Mouse (Mus musculus) stomach, embryonic 14.5 days (tissue): ENCODE measurements at regions not wholly inside any gene's neighbourhood (a gene's known extent, or its start where the extent isn't known, plus 50 kb on each side); places are given as distances from the start of the nearest gene placed in this dataset.

Experiments used
- ATAC-seq: fragments of 200-750 bp; cut with Nextera tagmentation; 2 replicates; pipeline ENCODE4 v1.8.0; 2017; ENCODE audit warnings: low read depth, moderate TSS enrichment; ENCODE audit not compliant: insufficient number of reproducible peaks, insufficient read depth, low FRiP score
- H3K27ac ChIP-seq: fragments of 300-500 bp; sonication (generic); 2 replicates; pipeline ENCODE4 v1.5.1; 2014; ENCODE audit warnings: mild to moderate bottlenecking, low read length, moderate library complexity, mixed read lengths
- H3K27me3 ChIP-seq: fragments of 300-500 bp; sonication (generic); 2 replicates; pipeline ENCODE4 v1.6.1; 2014; ENCODE audit warnings: low read length, control low read depth, mixed read lengths; ENCODE audit not compliant: control insufficient read depth, insufficient read depth
- H3K36me3 ChIP-seq: fragments of 300-500 bp; sonication (generic); 2 replicates; pipeline ENCODE4 v1.6.1; 2014; ENCODE audit warnings: mild to moderate bottlenecking, control low read depth, low read length, moderate library complexity, mixed read lengths; ENCODE audit not compliant: control insufficient read depth, insufficient read depth
- H3K4me1 ChIP-seq: fragments of 300-500 bp; sonication (generic); 2 replicates; pipeline ENCODE4 v1.6.1; 2014; ENCODE audit warnings: low read length, control low read depth, mixed read lengths; ENCODE audit not compliant: control insufficient read depth, insufficient read depth
- H3K4me2 ChIP-seq: fragments of 300-500 bp; sonication (generic); replicated peaks from 2 replicates; pipeline ENCODE4 v1.6.1; 2014; ENCODE audit warnings: low read depth, low read length, control low read depth
- H3K4me3 ChIP-seq: fragments of 300-500 bp; sonication (generic); 2 replicates; pipeline ENCODE4 v1.5.1; 2014; ENCODE audit warnings: low read depth, low read length, control low read depth
- H3K9ac ChIP-seq: fragments of 300-500 bp; sonication (generic); replicated peaks from 2 replicates; pipeline ENCODE4 v1.6.1; 2014; ENCODE audit warnings: low read depth, mild to moderate bottlenecking, control low read depth, low read length, moderate library complexity, mixed read lengths
- H3K9me3 ChIP-seq: fragments of 300-500 bp; sonication (generic); 2 replicates; pipeline ENCODE4 v1.6.1; 2016; ENCODE audit warnings: low read depth, low read length, control low read depth; ENCODE audit not compliant: control insufficient read depth
- WGBS: fragments of 180-500 bp; shearing (Covaris S2); extraction: QIAGEN DNeasy Blood & Tissue Kit; methylation state at CpG from one replicate; pipeline ENCODE4 v1.1.7; 2014; 5-methylcytosine and 5-hydroxymethylcytosine counted together

DNA sequence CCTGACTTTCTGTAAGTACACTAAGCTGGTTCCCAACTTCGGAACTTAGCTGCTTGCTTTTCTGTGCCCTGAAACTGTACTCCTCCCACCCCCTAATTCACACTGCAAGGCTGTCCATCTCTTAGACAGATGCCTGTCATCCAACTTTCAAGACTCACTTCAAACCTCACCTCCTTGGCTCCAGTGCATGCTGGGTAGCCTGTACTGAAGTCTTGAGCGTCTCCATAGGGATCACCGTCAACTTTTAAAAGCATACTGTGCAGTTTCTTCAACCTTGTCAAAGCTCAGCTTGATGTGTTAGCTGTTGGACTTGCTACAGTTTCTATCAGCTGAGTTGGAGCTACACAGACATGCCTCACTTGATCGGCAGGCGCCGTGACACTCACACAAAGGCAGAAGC, 126.5 kb upstream of the Tut7 start:
- no peaks in the 10 kb centered on the region for H3K27me3 ChIP-seq
- no peaks in the 10 kb centered on the region for H3K9me3 ChIP-seq
- WGBS: 88% methylated on average over 6 of the region's 6 CpGs
- no peaks in the 10 kb centered on the region for H3K4me1 ChIP-seq
- ATAC-seq: no peak
- no peak overlapping the region for H3K4me3 ChIP-seq
- no peaks in the 10 kb centered on the region for H3K36me3 ChIP-seq
- H3K27ac ChIP-seq: no peak overlapping the region
- H3K4me2 ChIP-seq: no peak overlapping the region
- H3K9ac ChIP-seq: no peak overlapping the region

DNA sequence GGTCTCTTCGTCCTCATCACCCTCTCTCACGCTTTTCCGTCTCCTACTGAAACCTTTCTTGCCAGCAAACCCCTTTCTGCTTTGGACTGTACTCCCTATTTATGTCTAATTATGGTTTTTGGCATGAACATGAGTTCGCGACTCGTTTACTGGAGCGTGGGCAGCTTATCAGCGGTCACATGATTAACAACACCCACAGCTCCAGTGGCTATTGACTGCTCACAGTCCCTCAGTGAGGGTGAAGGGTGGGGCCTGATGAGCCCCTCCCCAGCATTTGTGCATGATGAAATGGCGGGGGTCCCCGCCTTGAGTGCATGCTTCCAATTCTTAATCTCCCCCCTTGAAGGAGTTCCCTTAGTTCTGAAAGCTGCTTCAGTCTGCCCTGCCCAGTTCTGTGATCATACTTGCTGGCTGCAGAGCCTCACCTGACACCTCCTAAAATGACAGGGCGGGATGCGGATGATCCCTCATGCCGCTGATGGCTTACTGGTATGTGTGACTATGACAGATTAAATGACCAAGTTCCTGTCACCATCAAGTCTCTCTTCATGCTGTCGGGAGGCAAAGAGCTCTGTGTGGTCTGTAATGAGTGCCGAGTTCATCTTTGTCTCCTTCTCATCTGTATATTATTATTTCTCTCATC, 125.7 kb upstream of the Tut7 start:
- Histone ChIP-seq H3K27me3 (no peaks in the 10 kb centered on the region), H3K4me2 (no peak overlapping the region), H3K4me3 (no peak overlapping the region), H3K4me1 (no peaks in the 10 kb centered on the region), H3K9me3 (no peaks in the 10 kb centered on the region), H3K36me3 (no peaks in the 10 kb centered on the region), H3K9ac (no peak overlapping the region), H3K27ac (no peak overlapping the region)
- WGBS: 79% methylated on average over 15 of the region's 15 CpGs
- ATAC-seq: no peak

DNA sequence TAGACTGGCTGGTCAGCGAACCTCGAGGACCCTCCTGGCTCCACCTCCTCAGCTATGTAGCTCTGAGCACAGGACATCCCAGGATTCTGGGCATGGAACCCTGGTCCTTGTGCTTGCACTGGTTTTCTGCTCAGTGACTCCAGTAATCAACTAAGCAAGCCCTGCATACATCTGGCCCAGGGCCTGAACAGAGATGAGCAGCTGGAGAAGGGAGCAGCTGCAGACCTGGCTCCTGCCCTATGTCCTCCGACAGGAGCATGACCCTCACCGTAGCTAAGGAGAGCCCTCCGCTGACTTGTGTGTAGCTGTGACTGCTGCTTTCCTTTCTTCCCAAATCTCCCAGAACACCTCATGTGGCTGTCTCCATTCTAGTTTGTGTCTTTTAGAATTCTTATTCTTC, 124.5 kb upstream of the Tut7 start:
- Histone ChIP-seq H3K4me1 (no peaks in the 10 kb centered on the region), H3K9ac (no peak overlapping the region), H3K4me2 (no peak overlapping the region), H3K27me3 (no peaks in the 10 kb centered on the region), H3K27ac (no peak overlapping the region), H3K9me3 (no peaks in the 10 kb centered on the region), H3K4me3 (no peak overlapping the region), H3K36me3 (no peaks in the 10 kb centered on the region)
- ATAC-seq: no peak
- 61% methylated on average over 5 of the region's 5 CpGs for WGBS

DNA sequence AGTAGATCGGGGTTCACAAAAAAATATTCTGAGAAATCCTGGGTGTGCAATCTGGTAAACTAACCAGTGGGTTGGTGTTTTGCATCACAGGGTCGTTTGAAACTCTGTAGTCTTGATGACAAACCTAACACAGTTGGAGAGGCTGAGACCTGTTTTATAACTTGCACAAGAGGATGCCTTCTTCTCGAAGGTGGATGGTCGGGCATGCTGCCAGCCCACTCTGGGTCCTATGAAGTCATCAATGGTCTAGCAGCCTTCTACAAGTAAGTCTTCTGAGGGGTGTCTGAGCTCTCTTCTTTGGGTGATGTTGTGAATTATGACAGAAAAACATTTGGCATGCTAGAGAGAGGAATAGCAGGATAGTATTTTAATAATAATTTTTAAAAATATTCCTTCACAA, 123.6 kb upstream of the Tut7 start:
- Histone ChIP-seq H3K9ac (no peak overlapping the region), H3K27me3 (no peaks in the 10 kb centered on the region), H3K4me1 (no peaks in the 10 kb centered on the region), H3K36me3 (no peaks in the 10 kb centered on the region), H3K4me3 (no peak overlapping the region), H3K27ac (no peak overlapping the region), H3K4me2 (no peak overlapping the region), H3K9me3 (no peaks in the 10 kb centered on the region)
- 71% methylated on average over 4 of the region's 4 CpGs for WGBS
- no peak for ATAC-seq

DNA sequence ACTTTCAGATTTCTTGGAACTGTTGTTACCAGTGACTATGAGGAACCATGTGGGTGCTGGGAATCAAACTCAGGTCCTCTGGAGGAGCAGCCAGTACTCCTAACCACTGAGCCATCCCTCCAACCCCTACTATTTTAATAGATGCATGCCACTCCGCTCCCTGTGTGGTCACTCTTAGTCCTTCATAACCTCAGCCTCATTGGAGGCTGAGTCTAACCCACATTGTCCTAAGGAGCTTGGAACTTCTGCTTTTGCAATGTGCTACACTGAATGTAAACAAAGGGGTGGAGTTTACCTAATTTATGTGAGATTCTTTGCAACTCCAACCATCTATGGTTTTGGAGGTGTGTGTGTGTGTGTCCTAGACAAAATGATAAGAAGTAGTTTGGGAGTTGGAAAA, 122.7 kb upstream of the Tut7 start:
- Histone ChIP-seq H3K4me2 (no peak overlapping the region), H3K27me3 (no peaks in the 10 kb centered on the region), H3K27ac (no peak overlapping the region), H3K9ac (no peak overlapping the region), H3K4me1 (no peaks in the 10 kb centered on the region), H3K4me3 (no peak overlapping the region), H3K36me3 (no peaks in the 10 kb centered on the region), H3K9me3 (no peaks in the 10 kb centered on the region)
- no peak for ATAC-seq
- 95% methylated on average over 1 of the region's 1 CpGs for WGBS

DNA sequence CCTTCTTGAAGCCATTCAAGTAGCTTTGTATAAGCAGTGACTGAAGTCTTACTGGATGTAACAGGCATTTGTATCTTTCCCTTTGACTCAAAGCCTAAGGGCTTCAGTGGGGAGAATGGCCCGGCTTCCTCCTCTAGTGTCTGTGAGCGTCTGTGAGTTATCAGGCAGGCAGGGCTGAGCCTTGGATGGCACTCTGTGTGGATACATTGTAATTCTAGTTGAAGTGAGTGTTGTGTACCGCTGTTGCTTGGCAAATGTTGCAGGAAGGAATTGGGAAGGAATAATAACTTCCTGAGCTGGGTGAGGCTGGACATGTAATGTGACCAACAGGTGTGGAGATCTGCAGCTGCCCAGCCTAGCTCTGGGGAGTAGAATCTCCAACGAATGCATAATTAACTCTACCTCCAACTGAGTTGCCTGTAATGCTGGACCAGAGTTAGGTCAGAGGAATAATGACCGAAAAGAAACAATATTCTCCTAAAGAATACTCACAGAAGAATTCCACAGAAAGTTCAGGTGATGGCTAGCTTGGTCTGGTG, 120.7 kb upstream of the Tut7 start:
- WGBS: 60% methylated on average over 5 of the region's 5 CpGs
- Histone ChIP-seq H3K27me3 (no peaks in the 10 kb centered on the region), H3K27ac (no peak overlapping the region), H3K4me1 (no peaks in the 10 kb centered on the region), H3K4me2 (no peak overlapping the region), H3K9me3 (no peaks in the 10 kb centered on the region), H3K36me3 (no peaks in the 10 kb centered on the region), H3K4me3 (no peak overlapping the region), H3K9ac (no peak overlapping the region)
- ATAC-seq: no peak

DNA sequence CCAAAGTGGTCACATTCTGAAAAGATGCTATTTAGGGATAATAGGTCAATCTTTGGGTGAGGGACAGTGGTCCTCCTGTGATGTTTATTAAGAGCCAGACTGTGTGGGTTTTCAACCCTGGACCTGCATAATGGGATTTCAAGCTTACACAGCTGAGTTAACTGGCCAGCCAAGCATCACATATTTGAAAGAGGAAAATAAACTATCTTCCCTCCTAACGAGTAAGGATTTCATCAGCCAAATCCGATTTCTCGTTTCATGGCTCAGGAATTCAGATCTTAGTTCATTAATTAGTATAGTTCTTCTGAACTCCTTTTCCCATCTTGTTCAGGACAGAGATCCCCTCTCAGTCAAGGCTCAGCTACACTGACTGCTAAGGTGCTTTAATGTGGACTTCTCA, 120.1 kb upstream of the Tut7 start:
- no peak for ATAC-seq
- no peaks in the 10 kb centered on the region for H3K4me1 ChIP-seq
- 82% methylated on average over 3 of the region's 3 CpGs for WGBS
- H3K9me3 ChIP-seq: no peaks in the 10 kb centered on the region
- H3K27me3 ChIP-seq: no peaks in the 10 kb centered on the region
- H3K4me2 ChIP-seq: no peak overlapping the region
- H3K4me3 ChIP-seq: no peak overlapping the region
- no peak overlapping the region for H3K27ac ChIP-seq
- H3K36me3 ChIP-seq: no peaks in the 10 kb centered on the region
- H3K9ac ChIP-seq: no peak overlapping the region

DNA sequence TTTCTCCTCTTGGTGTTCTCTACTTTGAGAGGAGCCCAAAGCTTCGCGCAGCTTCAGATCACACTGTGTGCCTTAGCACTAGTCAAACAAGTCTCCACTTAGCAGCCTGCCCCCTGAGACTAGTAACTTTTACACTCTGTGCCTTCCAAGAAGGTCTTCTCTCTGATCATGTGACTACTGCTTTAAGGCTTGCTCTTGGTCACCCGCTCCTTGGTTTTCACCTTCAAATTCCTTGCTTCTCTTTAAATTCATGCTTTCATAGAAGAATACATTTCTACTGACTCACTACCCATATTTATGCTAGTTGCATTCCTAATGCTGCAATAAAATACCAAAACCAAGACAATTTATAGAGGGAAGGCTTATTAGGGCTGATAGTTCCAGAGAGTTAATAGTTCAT, 118.6 kb upstream of the Tut7 start:
- Histone ChIP-seq H3K9me3 (no peaks in the 10 kb centered on the region), H3K4me2 (no peak overlapping the region), H3K9ac (no peak overlapping the region), H3K4me1 (no peaks in the 10 kb centered on the region), H3K4me3 (no peak overlapping the region), H3K27me3 (no peaks in the 10 kb centered on the region), H3K36me3 (no peaks in the 10 kb centered on the region), H3K27ac (no peak overlapping the region)
- 61% methylated on average over 3 of the region's 3 CpGs for WGBS
- ATAC-seq: no peak
